Mouse (Mus musculus): ENCODE data around the gene Tmco1.

Tmco1 gene

GRCm38 (mm10) chr1:167284258-167284836 is 23.8 kb upstream of the Tmco1 start:
- DNase-seq = peak; percentile 18 to 62

GRCm38 (mm10) chr1:167284837-167285319 is 23.3 kb upstream of the Tmco1 start:
- DNase-seq = peak; percentile 90 to 92

GRCm38 (mm10) chr1:167285320-167285355 is 23.0 kb upstream of the Tmco1 start, which contains the start of gene Uck2:
Uck2 (minus strand) TSS chr1:167285320.
- DNase-seq = no peak

- no peak for DNase-seq
Measured at GRCm38 (mm10) chr1:167285356-167285755, 22.8 kb upstream of the Tmco1 start.

- DNase-seq = no peak
Measured at GRCm38 (mm10) chr1:167287156-167287555, 21.0 kb upstream of the Tmco1 start.

- no peak for DNase-seq
Measured at GRCm38 (mm10) chr1:167288665-167289538, 19.3 kb upstream of the Tmco1 start.

- DNase-seq = no peak
Measured at GRCm38 (mm10) chr1:167289567-167290262, 18.5 kb upstream of the Tmco1 start.

- DNase-seq = no peak
Measured at GRCm38 (mm10) chr1:167290263-167290592, 17.9 kb upstream of the Tmco1 start.

GRCm38 (mm10) chr1:167291610-167292009 is 16.6 kb upstream of the Tmco1 start:
- no peak for DNase-seq

- DNase-seq = peak; percentile 21 to 51
Measured at GRCm38 (mm10) chr1:167292447-167292846, 15.7 kb upstream of the Tmco1 start.

GRCm38 (mm10) chr1:167295679-167296402 is 12.3 kb upstream of the Tmco1 start:
- no peak for DNase-seq

- DNase-seq = no peak
Measured at GRCm38 (mm10) chr1:167300122-167300521, 8.1 kb upstream of the Tmco1 start.

- DNase-seq = no peak
Measured at GRCm38 (mm10) chr1:167305501-167306137, 2.6 kb upstream of the Tmco1 start.

- DNase-seq = peak; percentile 38 to 71
Measured at GRCm38 (mm10) chr1:167306451-167307240, 1.5 kb upstream of the Tmco1 start.

GRCm38 (mm10) chr1:167307674-167308073 is 504 bp upstream of the Tmco1 start:
- DNase-seq = no peak

GRCm38 (mm10) chr1:167312367-167312766 is 4.2 kb downstream of the Tmco1 start:
- no peak for DNase-seq

- peak in 1 of 2 experiments; percentile 15 for DNase-seq
Measured at GRCm38 (mm10) chr1:167313220-167313619, 5.0 kb downstream of the Tmco1 start.

GRCm38 (mm10) chr1:167321691-167322090 is 13.5 kb downstream of the Tmco1 start:
- DNase-seq = no peak

GRCm38 (mm10) chr1:167328776-167329175 is 20.6 kb downstream of the Tmco1 start:
- no peak for DNase-seq

GRCm38 (mm10) chr1:167331106-167331505 is 22.9 kb downstream of the Tmco1 start:
- no peak for DNase-seq

- no peak for DNase-seq
Measured at GRCm38 (mm10) chr1:167336398-167336797, 28.2 kb downstream of the Tmco1 start.

- DNase-seq = peak; percentile 82 to 91
Measured at GRCm38 (mm10) chr1:167337463-167338095, 29.4 kb downstream of the Tmco1 start.
